Mouse (Mus musculus): Measurements from ENCODE around the gene Ank3. TPM values are rescaled to one million over a fixed set of nuclear protein-coding genes. Genes with fewer than 3 reads are reported as not detected.

Gene Ank3
- total and polyA plus RNA-seq, 2 experiments from 2014 or later = 60.1 to 239 TPM

DNA sequence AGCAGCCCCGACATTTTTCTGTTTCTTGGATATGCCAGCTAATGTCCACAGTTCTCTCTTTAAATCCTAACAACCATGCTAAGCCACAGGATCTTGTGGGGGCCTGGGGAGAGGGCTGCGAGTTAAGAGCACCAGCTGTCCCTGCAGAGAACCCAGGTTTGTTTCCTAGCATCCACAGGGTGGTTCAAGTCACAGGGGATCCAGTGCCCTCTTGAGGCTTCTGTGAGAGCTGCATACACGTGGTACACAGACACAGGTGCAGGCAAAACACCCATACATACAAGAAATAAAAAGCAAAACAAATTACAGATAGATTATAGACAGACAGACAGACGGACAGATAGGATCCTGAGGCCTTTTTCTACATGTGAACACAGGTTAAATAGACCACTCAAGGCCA is 242.0 kb downstream of the Ank3 start:
- 71% methylated on average over 4 of the region's 4 CpGs for WGBS
- Histone ChIP-seq H3K36me3 (ENCODE audit: insufficient read depth, low read length) (no peaks in the 10 kb centered on the region), H3K4me1 (ENCODE audit: insufficient read depth, low read length) (peaks cover 4% of the 10 kb centered on the region), H3K4me3 (ENCODE audit: low read length) (no peak overlapping the region), H3K27ac (no peak overlapping the region), H3K9me3 (ENCODE audit: low read length) (no peaks in the 10 kb centered on the region), H3K27me3 (ENCODE audit: insufficient read depth, low read length) (no peaks in the 10 kb centered on the region), H3K9ac (replicated peaks; ENCODE audit: low read length) (no peak overlapping the region), H3K4me2 (ENCODE audit: low read depth, low read length) (no peak overlapping the region)
- DNase-seq (ENCODE audit: low spot score) (peak; percentile 32), ATAC-seq (peak; percentile 33; the same call in 1 of the 2 replicates)
- TF ChIP-seq CTCF (IDR thresholded peaks at IDR 0.05; ENCODE audit: low read depth) = peak; percentile 53

DNA sequence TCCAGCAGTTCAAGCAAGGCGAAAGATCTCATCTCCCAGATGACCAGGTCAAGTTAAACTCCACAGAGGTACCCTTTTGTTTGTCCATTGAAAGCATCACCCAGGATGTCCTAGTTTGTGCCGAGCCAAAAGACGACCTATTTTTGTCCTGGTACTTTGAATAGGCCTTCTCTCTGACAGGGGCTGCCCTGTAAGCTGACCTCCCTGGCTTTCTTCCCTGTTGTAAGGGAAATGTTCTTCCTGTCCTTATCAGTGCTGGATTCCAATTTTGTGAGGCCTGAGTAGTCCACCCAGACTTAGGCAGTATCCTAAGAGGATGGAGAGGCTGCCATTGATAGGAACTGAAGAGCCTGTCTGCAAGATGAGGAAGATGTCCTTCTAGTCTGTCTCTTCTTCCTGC is 244.9 kb downstream of the Ank3 start:
- H3K4me1 ChIP-seq (ENCODE audit: insufficient read depth, low read length) = no peaks in the 10 kb centered on the region
- no peaks in the 10 kb centered on the region for H3K27me3 ChIP-seq (ENCODE audit: insufficient read depth, low read length)
- no peak overlapping the region for H3K27ac ChIP-seq
- WGBS = 54% methylated on average over 3 of the region's 3 CpGs
- H3K4me3 ChIP-seq (ENCODE audit: low read length) = no peak overlapping the region
- TF ChIP-seq CTCF (IDR thresholded peaks at IDR 0.05; ENCODE audit: low read depth) = no peak
- H3K36me3 ChIP-seq (ENCODE audit: insufficient read depth, low read length) = no peaks in the 10 kb centered on the region
- DNase-seq (ENCODE audit: low spot score) (no peak), ATAC-seq (no peak)
- no peaks in the 10 kb centered on the region for H3K9me3 ChIP-seq (ENCODE audit: low read length)
- no peak overlapping the region for H3K4me2 ChIP-seq (ENCODE audit: low read depth, low read length)
- H3K9ac ChIP-seq (replicated peaks; ENCODE audit: low read length) = no peak overlapping the region

DNA sequence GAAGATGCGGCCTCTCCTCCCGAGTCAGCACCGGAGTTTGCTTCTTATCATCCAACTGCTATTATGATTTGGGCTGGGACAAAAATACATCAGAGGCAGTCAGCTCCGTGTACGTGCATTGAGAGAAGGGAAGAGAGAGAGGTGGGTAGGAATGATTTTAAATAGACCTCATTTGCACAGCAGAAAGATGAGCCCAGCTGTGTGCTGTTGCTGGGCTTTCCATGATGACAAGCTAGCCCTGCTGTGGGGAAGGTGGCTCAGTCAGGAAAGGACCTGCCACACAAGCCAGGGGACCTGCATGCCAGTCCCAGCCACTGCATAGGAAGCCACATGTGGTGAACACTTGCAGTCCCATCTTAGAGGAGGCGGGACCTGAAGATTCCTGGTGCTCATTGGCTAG is 245.4 kb downstream of the Ank3 start:
- DNase-seq (ENCODE audit: low spot score) (no peak), ATAC-seq (no peak)
- no peak overlapping the region for H3K27ac ChIP-seq
- H3K9ac ChIP-seq (replicated peaks; ENCODE audit: low read length) = no peak overlapping the region
- no peaks in the 10 kb centered on the region for H3K9me3 ChIP-seq (ENCODE audit: low read length)
- H3K4me1 ChIP-seq (ENCODE audit: insufficient read depth, low read length) = no peaks in the 10 kb centered on the region
- no peaks in the 10 kb centered on the region for H3K36me3 ChIP-seq (ENCODE audit: insufficient read depth, low read length)
- H3K4me2 ChIP-seq (ENCODE audit: low read depth, low read length) = no peak overlapping the region
- no peak for TF ChIP-seq CTCF (IDR thresholded peaks at IDR 0.05; ENCODE audit: low read depth)
- H3K4me3 ChIP-seq (ENCODE audit: low read length) = no peak overlapping the region
- WGBS = 79% methylated on average over 6 of the region's 6 CpGs
- H3K27me3 ChIP-seq (ENCODE audit: insufficient read depth, low read length) = no peaks in the 10 kb centered on the region

DNA sequence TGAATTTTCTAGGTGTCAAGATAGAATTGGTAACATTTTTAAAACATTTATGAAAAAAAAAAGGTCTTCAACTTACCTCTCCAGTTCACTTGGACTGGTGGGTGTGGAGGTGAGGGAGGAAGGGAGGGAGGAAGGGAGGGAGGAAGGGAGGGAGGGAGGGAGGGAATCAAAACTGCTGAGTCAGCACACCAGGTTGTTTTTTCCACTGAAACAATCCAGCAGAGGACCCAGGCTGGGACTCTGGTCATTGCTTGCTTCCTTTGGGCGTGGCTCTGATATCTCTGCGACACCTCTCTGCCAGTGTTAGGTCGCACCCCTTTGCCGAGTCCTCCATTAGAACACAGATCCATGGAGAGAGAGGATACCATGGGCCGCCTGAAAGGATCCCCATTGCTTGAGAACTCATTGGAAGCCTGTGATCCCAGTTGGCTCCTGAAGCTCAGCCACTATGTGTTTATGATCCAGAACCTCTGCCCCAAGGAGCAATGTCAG is 246.8 kb downstream of the Ank3 start:
- 95% methylated on average over 5 of the region's 5 CpGs for WGBS
- DNase-seq (ENCODE audit: low spot score) (no peak), ATAC-seq (no peak)
- Histone ChIP-seq H3K4me3 (ENCODE audit: low read length) (no peak overlapping the region), H3K4me2 (ENCODE audit: low read depth, low read length) (no peak overlapping the region), H3K9ac (replicated peaks; ENCODE audit: low read length) (no peak overlapping the region), H3K9me3 (ENCODE audit: low read length) (no peaks in the 10 kb centered on the region), H3K4me1 (ENCODE audit: insufficient read depth, low read length) (no peaks in the 10 kb centered on the region), H3K27me3 (ENCODE audit: insufficient read depth, low read length) (no peaks in the 10 kb centered on the region), H3K27ac (no peak overlapping the region), H3K36me3 (ENCODE audit: insufficient read depth, low read length) (no peaks in the 10 kb centered on the region)
- TF ChIP-seq CTCF (IDR thresholded peaks at IDR 0.05; ENCODE audit: low read depth) = no peak

DNA sequence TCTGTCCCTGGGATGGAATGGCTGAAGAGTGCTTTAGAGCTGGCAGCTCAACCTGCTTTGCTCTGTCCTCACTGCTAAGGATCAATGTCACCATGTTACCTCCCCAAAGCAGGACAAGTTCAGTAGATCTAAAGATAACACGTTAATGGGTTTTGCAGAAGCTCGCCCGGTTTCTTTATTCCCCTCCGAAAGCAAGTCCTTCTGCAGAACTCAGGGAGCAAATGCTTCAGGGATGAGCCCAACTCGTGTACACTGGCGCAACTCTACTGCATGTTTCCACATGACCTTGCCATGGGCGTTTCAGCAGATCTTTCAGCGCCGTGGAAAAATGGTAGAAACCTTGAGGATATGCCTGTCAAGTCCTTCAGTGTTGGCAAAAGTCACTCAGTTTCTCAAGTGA is 247.4 kb downstream of the Ank3 start:
- ATAC-seq (no peak), DNase-seq (ENCODE audit: low spot score) (no peak)
- TF ChIP-seq CTCF (IDR thresholded peaks at IDR 0.05; ENCODE audit: low read depth) = no peak
- H3K9ac ChIP-seq (replicated peaks; ENCODE audit: low read length) = no peak overlapping the region
- H3K27ac ChIP-seq = no peak overlapping the region
- WGBS = 92% methylated on average over 9 of the region's 9 CpGs
- H3K27me3 ChIP-seq (ENCODE audit: insufficient read depth, low read length) = no peaks in the 10 kb centered on the region
- no peaks in the 10 kb centered on the region for H3K4me1 ChIP-seq (ENCODE audit: insufficient read depth, low read length)
- no peaks in the 10 kb centered on the region for H3K9me3 ChIP-seq (ENCODE audit: low read length)
- no peaks in the 10 kb centered on the region for H3K36me3 ChIP-seq (ENCODE audit: insufficient read depth, low read length)
- no peak overlapping the region for H3K4me3 ChIP-seq (ENCODE audit: low read length)
- H3K4me2 ChIP-seq (ENCODE audit: low read depth, low read length) = no peak overlapping the region

DNA sequence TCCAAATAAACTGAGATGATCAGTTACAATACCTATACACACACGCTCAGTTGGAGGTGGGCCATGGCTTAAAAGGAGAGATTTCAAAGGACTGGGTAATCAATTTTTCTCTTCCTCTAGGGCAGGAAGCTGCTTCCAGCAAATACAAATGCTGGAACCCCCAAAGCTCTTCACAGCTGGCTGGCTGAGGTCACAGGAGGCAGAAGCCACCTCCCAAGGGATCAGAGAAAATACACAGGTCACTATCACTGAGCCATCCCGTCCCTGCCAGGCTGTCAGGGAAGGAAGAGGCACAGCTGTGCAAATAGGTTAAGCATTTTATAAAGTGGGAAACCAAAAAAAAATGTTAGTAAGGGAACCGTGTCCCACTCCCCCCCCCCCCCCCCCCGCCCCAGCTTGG is 251.5 kb downstream of the Ank3 start:
- no peak overlapping the region for H3K4me3 ChIP-seq (ENCODE audit: low read length)
- DNase-seq (ENCODE audit: low spot score) (no peak), ATAC-seq (no peak)
- H3K4me2 ChIP-seq (ENCODE audit: low read depth, low read length) = no peak overlapping the region
- H3K36me3 ChIP-seq (ENCODE audit: insufficient read depth, low read length) = no peaks in the 10 kb centered on the region
- WGBS = 46% methylated on average over 4 of the region's 4 CpGs
- H3K9me3 ChIP-seq (ENCODE audit: low read length) = no peaks in the 10 kb centered on the region
- peaks cover 7% of the 10 kb centered on the region for H3K4me1 ChIP-seq (ENCODE audit: insufficient read depth, low read length)
- TF ChIP-seq CTCF (IDR thresholded peaks at IDR 0.05; ENCODE audit: low read depth) = no peak
- H3K9ac ChIP-seq (replicated peaks; ENCODE audit: low read length) = no peak overlapping the region
- H3K27ac ChIP-seq = no peak overlapping the region
- no peaks in the 10 kb centered on the region for H3K27me3 ChIP-seq (ENCODE audit: insufficient read depth, low read length)

DNA sequence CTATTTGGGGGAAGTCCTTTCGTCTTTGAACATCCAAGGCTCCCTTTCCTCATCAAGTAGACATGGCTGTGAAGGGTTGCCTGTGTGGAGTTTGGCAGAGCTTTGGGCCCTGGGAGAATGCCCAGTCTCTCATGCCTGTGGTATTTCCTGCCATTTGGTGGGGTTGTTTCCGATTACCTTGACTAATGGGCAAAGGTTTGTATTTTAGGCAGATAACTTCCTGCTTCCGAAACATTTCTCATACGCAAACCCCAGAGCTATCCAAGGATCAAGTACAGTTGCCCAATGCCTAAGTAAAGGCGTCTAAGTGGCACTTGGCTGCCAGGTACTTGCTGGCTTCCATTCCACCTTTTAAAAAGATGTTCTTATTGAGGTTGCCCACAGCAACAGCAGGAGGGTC is 254.1 kb downstream of the Ank3 start:
- Histone ChIP-seq H3K4me3 (ENCODE audit: low read length) (no peak overlapping the region), H3K4me1 (ENCODE audit: insufficient read depth, low read length) (peaks cover 7% of the 10 kb centered on the region), H3K27ac (no peak overlapping the region), H3K4me2 (ENCODE audit: low read depth, low read length) (no peak overlapping the region), H3K9ac (replicated peaks; ENCODE audit: low read length) (no peak overlapping the region), H3K36me3 (ENCODE audit: insufficient read depth, low read length) (no peaks in the 10 kb centered on the region), H3K9me3 (ENCODE audit: low read length) (no peaks in the 10 kb centered on the region), H3K27me3 (ENCODE audit: insufficient read depth, low read length) (no peaks in the 10 kb centered on the region)
- WGBS = 49% methylated on average over 5 of the region's 5 CpGs
- no peak for DNase-seq (ENCODE audit: low spot score)
- no peak for TF ChIP-seq CTCF (IDR thresholded peaks at IDR 0.05; ENCODE audit: low read depth)
- no peak for ATAC-seq
